Mouse (Mus musculus) WW6 (cell line): Measurements from ENCODE around the gene Gpbar1.

Source experiments
- DNase-seq: peaks from one replicate; pipeline ENCODE4 v3.0.0-alpha.2; 2013; ENCODE audit warnings: low read depth, low spot score

The Gpbar1 gene

GRCm38 (mm10) chr1:74294733-74295455, 16.5 kb downstream of the Gpbar1 start:
- DNase-seq: no peak

- DNase-seq: no peak
Measured at GRCm38 (mm10) chr1:74295456-74296171, 17.3 kb downstream of the Gpbar1 start.

- DNase-seq: no peak
Measured at GRCm38 (mm10) chr1:74296477-74296876, 18.1 kb downstream of the Gpbar1 start.

GRCm38 (mm10) chr1:74297269-74297668, 18.9 kb downstream of the Gpbar1 start:
- no peak for DNase-seq

- DNase-seq: no peak
Measured at GRCm38 (mm10) chr1:74298157-74298750, 19.9 kb downstream of the Gpbar1 start.

- no peak for DNase-seq
Measured at GRCm38 (mm10) chr1:74298996-74299395, 20.6 kb downstream of the Gpbar1 start.

- DNase-seq: no peak
Measured at GRCm38 (mm10) chr1:74300347-74301110, 22.2 kb downstream of the Gpbar1 start.

GRCm38 (mm10) chr1:74302229-74302628, 23.9 kb downstream of the Gpbar1 start:
- no peak for DNase-seq

GRCm38 (mm10) chr1:74302835-74303234, 24.5 kb downstream of the Gpbar1 start:
- DNase-seq: no peak

- DNase-seq: no peak
Measured at GRCm38 (mm10) chr1:74303509-74304338, 25.4 kb downstream of the Gpbar1 start.

GRCm38 (mm10) chr1:74304339-74304790, 26.0 kb downstream of the Gpbar1 start:
- DNase-seq: no peak

- DNase-seq: no peak
Measured at GRCm38 (mm10) chr1:74304946-74305345, 26.6 kb downstream of the Gpbar1 start.

GRCm38 (mm10) chr1:74305522-74305921, 27.2 kb downstream of the Gpbar1 start, which contains the start of gene Tmbim1:
TSS of gene Tmbim1 (minus strand) at chr1:74305622.
- no peak for DNase-seq

- no peak for DNase-seq
Measured at GRCm38 (mm10) chr1:74307146-74307545, 28.8 kb downstream of the Gpbar1 start.

- DNase-seq: no peak
Measured at GRCm38 (mm10) chr1:74308001-74308964, 29.9 kb downstream of the Gpbar1 start.

GRCm38 (mm10) chr1:74309767-74310166, 31.4 kb downstream of the Gpbar1 start:
- no peak for DNase-seq

GRCm38 (mm10) chr1:74313049-74313692, 34.8 kb downstream of the Gpbar1 start:
- DNase-seq: no peak

GRCm38 (mm10) chr1:74314796-74315195, 36.4 kb downstream of the Gpbar1 start:
- DNase-seq: no peak
